Mouse (Mus musculus): Measurements from ENCODE around the gene Cetn4. TPM values are rescaled to one million over a fixed set of nuclear protein-coding genes. Genes with fewer than 3 reads are reported as not detected.

The Cetn4 gene
- polyA plus RNA-seq, 1 experiment from 2014 or later, result 1.8 TPM

- H3K4me2 ChIP-seq (ENCODE audit: low read length), result no peak overlapping the region
- H3K4me3 ChIP-seq (replicated peaks; ENCODE audit: low read length), result no peak overlapping the region
- H3K27ac ChIP-seq (ENCODE audit: low read length), result no peak overlapping the region
- ATAC-seq, result peak; percentile 50
- 54% methylated on average over 10 of the region's 10 CpGs for WGBS
- H3K36me3 ChIP-seq (ENCODE audit: control insufficient read depth, insufficient read depth), result no peaks in the 10 kb centered on the region
- H3K9ac ChIP-seq (replicated peaks; ENCODE audit: low read depth, low read length), result no peak overlapping the region
- no peaks in the 10 kb centered on the region for H3K9me3 ChIP-seq (ENCODE audit: control insufficient read depth, low read length)
- no peaks in the 10 kb centered on the region for H3K27me3 ChIP-seq (replicated peaks; ENCODE audit: control insufficient read depth, insufficient read depth, low read length)
- no peaks in the 10 kb centered on the region for H3K4me1 ChIP-seq (replicated peaks; ENCODE audit: control insufficient read depth, insufficient read depth, low read length)
These were observed 53.0 kb downstream of the Cetn4 start for GRCm38 (mm10) chr3:37259331-37259999.

DNA sequence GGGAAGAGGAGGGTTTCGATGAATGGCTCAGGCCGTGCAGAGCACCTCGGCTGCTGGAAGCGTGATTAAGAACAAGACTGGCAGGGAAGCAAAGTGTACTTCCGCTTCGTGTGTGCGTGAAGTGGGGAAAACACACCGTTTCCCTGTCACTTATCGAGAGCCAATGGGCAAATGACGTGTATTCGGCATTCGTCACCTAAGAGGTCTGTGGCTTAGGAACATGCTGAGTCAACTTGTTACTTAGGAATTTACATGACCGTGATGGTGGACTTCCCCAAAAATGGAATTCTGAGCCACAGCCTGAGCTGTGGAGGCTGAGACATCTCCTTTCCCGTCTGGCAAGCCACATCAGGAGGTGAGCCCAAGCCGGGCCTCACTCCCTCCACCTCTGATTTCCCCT is 54.7 kb downstream of the Cetn4 start:
- H3K4me3 ChIP-seq (replicated peaks; ENCODE audit: low read length), result no peak overlapping the region
- no peaks in the 10 kb centered on the region for H3K36me3 ChIP-seq (ENCODE audit: control insufficient read depth, insufficient read depth)
- no peaks in the 10 kb centered on the region for H3K4me1 ChIP-seq (replicated peaks; ENCODE audit: control insufficient read depth, insufficient read depth, low read length)
- H3K27me3 ChIP-seq (replicated peaks; ENCODE audit: control insufficient read depth, insufficient read depth, low read length), result no peaks in the 10 kb centered on the region
- H3K9me3 ChIP-seq (ENCODE audit: control insufficient read depth, low read length), result no peaks in the 10 kb centered on the region
- H3K27ac ChIP-seq (ENCODE audit: low read length), result no peak overlapping the region
- no peak overlapping the region for H3K9ac ChIP-seq (replicated peaks; ENCODE audit: low read depth, low read length)
- no peak for ATAC-seq
- 89% methylated on average over 15 of the region's 15 CpGs for WGBS
- H3K4me2 ChIP-seq (ENCODE audit: low read length), result no peak overlapping the region

Other genes starting within 250 kb of the Cetn4 start
- 0.47 TPM in 1 of 2 replicates, not detected in the other for gene Adad1, start 249.2 kb downstream of the Cetn4 start, polyA plus RNA-seq (2015; fragmentation: Nextera tagmentation; extraction: Ambion mirVana)
- gene Il2, start 186.7 kb downstream of the Cetn4 start, polyA plus RNA-seq (2015; fragmentation: Nextera tagmentation; extraction: Ambion mirVana), result 0.39 TPM in 2 replicates
- not detected in 2 replicates for gene Il21, start 80.1 kb downstream of the Cetn4 start, polyA plus RNA-seq (2015; fragmentation: Nextera tagmentation; extraction: Ambion mirVana)
- gene Bbs12, start 154 bp downstream of the Cetn4 start, polyA plus RNA-seq (2015; fragmentation: Nextera tagmentation; extraction: Ambion mirVana), result 5.8 and 6.1 TPM in 2 replicates
- gene Fgf2, start 35.6 kb upstream of the Cetn4 start, polyA plus RNA-seq (2015; fragmentation: Nextera tagmentation; extraction: Ambion mirVana), result 0.39 and 0.41 TPM in 2 replicates
- 36.5 and 37.6 TPM in 2 replicates for gene Spata5, start 107.2 kb upstream of the Cetn4 start, polyA plus RNA-seq (2015; fragmentation: Nextera tagmentation; extraction: Ambion mirVana)
- 5.0 and 6.6 TPM in 2 replicates for gene Nudt6, start 107.5 kb upstream of the Cetn4 start, polyA plus RNA-seq (2015; fragmentation: Nextera tagmentation; extraction: Ambion mirVana)